Mouse (Mus musculus) testis, adult 2 months (tissue): ENCODE measurements at regions not wholly inside any gene's neighbourhood (a gene's known extent, or its start where the extent isn't known, plus 50 kb on each side); places are given as distances from the start of the nearest gene placed in this dataset.

ENCODE experiments used
- CTCF ChIP-seq: fragments of 200-500 bp; IDR thresholded peaks from 2 replicates; pipeline ENCODE4 v1.5.1; 2012; ENCODE audit warnings: low read depth, mild to moderate bottlenecking, inconsistent platforms, low read length, moderate library complexity; ENCODE audit not compliant: control insufficient read depth, insufficient read depth, insufficient replicate concordance
- POLR2A ChIP-seq: fragments of 200-500 bp; IDR thresholded peaks from 2 replicates; pipeline ENCODE4 v1.6.1; 2012; ENCODE audit warnings: low read depth, mild to moderate bottlenecking, inconsistent platforms, low read length, moderate library complexity; ENCODE audit not compliant: control insufficient read depth

DNA sequence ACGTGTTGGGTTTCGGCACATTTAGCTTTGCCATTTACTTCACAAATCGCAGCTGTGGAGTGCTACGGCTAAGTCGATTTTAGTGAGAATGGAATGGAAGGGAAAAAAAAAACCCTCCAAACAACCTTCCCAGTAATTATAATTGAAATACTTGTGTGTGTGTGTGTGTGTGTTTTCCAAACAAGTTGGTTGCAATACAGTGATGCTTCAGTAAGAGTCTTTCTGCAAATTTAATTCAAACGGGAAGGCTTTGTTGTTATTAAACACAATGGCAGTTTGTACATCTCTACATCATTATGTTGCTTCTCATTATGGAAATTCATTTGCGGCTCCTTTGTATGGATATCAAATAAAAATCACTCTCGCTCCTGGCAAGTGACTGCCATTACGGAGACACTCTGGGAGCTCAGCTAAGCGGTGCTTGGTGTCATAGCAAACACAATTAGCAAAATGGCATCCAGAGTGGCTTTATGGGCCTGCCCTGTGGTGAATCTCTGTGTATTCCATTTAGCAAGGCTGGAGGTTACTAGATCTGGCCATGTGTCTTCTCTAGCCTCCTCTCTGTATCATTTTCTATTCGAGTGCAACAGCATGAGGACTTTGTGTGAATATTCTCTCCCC, 165.4 kb upstream of the Kif2a start:
- TF ChIP-seq CTCF (no peak), POLR2A (no peak)
